Mouse (Mus musculus) liver, postnatal 0 days (tissue): ENCODE results near the gene Exosc10. TPM values are rescaled to one million over a fixed set of nuclear protein-coding genes. Genes with fewer than 3 reads are reported as not detected.

ENCODE experiments used
- ATAC-seq: fragments of 200-750 bp; cut with Nextera tagmentation; 2 replicates; pipeline ENCODE4 v1.8.0; 2017; ENCODE audit warnings: mild to moderate bottlenecking, moderate library complexity
- DNase-seq: peaks from one replicate; pipeline ENCODE4 v3.0.0-alpha.2; 2016
- H3K27ac ChIP-seq: fragments of 300-500 bp; sonication (generic); 2 replicates; pipeline ENCODE4 v1.5.1; 2014; ENCODE audit warnings: antibody characterized with exemption, moderate library complexity, mild to moderate bottlenecking, low read depth
- H3K27me3 ChIP-seq: fragments of 300-500 bp; sonication (generic); 2 replicates; pipeline ENCODE4 v1.6.1; 2014; ENCODE audit warnings: low read length, control low read depth, mixed read lengths; ENCODE audit not compliant: insufficient read depth
- H3K36me3 ChIP-seq: fragments of 300-500 bp; sonication (generic); replicated peaks from 2 replicates; pipeline ENCODE4 v1.6.1; 2014; ENCODE audit warnings: mild to moderate bottlenecking, control low read depth, low read length, moderate library complexity, mixed read lengths; ENCODE audit not compliant: insufficient read depth
- H3K4me1 ChIP-seq: fragments of 300-500 bp; sonication (generic); 2 replicates; pipeline ENCODE4 v1.6.1; 2014; ENCODE audit warnings: antibody characterized with exemption, mild to moderate bottlenecking, control low read depth; ENCODE audit not compliant: insufficient read depth
- H3K4me2 ChIP-seq: fragments of 300-500 bp; sonication (generic); 2 replicates; pipeline ENCODE4 v1.6.1; 2014; ENCODE audit warnings: low read depth, mild to moderate bottlenecking, low read length, moderate library complexity, mixed read lengths
- H3K4me3 ChIP-seq: fragments of 300-500 bp; sonication (generic); 2 replicates; pipeline ENCODE4 v1.5.1; 2014; ENCODE audit warnings: low read depth, low read length
- H3K9ac ChIP-seq: fragments of 300-500 bp; sonication (generic); replicated peaks from 2 replicates; pipeline ENCODE4 v1.6.1; 2014; ENCODE audit warnings: mild to moderate bottlenecking, moderate library complexity
- H3K9me3 ChIP-seq: fragments of 300-500 bp; sonication (generic); 2 replicates; pipeline ENCODE4 v1.6.1; 2016; ENCODE audit warnings: mild to moderate bottlenecking, control low read depth, low read length, mixed read lengths
- CTCF ChIP-seq: sonication (generic); IDR thresholded peaks from 2 replicates; pipeline ENCODE4 v1.5.1; 2016; ENCODE audit warnings: antibody characterized with exemption, low read depth
- EP300 ChIP-seq: IDR thresholded peaks from 2 replicates; pipeline ENCODE4 v1.6.1; 2016; ENCODE audit warnings: antibody characterized with exemption, low read depth, mild to moderate bottlenecking
- WGBS: fragments of 180-500 bp; shearing (Covaris S2); extraction: QIAGEN DNeasy Blood & Tissue Kit; methylation state at CpG from one replicate; pipeline ENCODE4 v1.1.7; 2014; ENCODE audit not compliant: insufficient replicate concordance; 5-methylcytosine and 5-hydroxymethylcytosine counted together
- polyA plus RNA-seq: library from polyadenylated mRNA; unstranded; fragments of >200 nt; fragmentation: Nextera tagmentation; extraction: Ambion mirVana; gene quantifications from 2 replicates; pipeline ENCODE4 v1.2.1, GENCODE M21; 2015

Gene Exosc10
- polyA plus RNA-seq, 1 experiment from 2014 or later: 17.5 TPM

DNA sequence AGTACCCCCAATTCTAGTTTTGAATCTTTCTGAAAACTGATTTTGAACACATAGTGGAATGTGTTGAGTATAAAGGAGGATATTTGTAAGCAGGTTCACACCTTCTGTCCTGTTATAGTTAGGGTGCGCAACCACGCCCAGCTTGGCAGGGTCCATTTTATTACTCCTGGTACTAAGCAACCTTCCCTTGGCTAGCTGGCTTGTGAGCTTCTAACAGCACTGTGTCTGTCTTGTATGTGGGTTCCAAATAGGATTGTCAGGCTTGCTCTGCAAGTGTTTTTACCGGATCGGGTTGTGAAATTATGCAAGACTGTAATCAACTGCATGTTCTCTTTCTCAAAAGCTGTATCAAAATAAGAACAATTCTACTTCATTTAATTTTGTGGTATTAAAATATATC is 64.3 kb downstream of the Exosc10 start:
- ATAC-seq: no peak
- H3K36me3 ChIP-seq: peaks cover 70% of the 10 kb centered on the region
- DNase-seq: no peak

DNA sequence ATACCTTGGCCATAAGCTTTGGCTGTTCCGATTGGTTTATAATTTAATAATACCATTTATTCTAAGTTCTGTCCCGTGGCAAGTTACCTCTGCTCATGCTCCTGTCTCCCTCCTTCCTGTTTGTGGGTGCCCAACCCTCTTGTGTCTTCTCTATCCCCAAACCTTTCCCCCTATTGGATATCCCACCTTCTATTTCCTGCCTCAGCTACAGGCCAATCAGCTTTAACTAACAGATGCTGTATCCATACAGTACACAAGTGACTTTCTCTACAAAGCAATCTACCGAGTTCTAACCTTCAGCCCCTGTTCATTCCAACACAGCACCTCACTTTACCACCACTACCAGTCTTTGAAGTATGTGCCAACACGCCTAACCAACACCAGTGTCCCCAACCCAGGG is 65.4 kb downstream of the Exosc10 start:
- no peak overlapping the region for H3K9ac ChIP-seq
- DNase-seq (no peak), ATAC-seq (no peak)
- H3K27ac ChIP-seq: no peak overlapping the region
- 76% methylated on average over 4 of the region's 4 CpGs for WGBS
- H3K4me3 ChIP-seq: no peak overlapping the region
- H3K4me2 ChIP-seq: 0 out of 2 replicates have a peak overlapping the region, but pooled peaks have one; percentile 82
- peaks cover 64% of the 10 kb centered on the region for H3K36me3 ChIP-seq
- peaks cover 24% of the 10 kb centered on the region for H3K4me1 ChIP-seq
- H3K9me3 ChIP-seq: no peaks in the 10 kb centered on the region
- no peaks in the 10 kb centered on the region for H3K27me3 ChIP-seq
- no peak for TF ChIP-seq EP300
- TF ChIP-seq CTCF: no peak

More for the DNA sequence above, 64.3 kb downstream of the Exosc10 start:
- H3K27ac ChIP-seq: no peak overlapping the region
- no peaks in the 10 kb centered on the region for H3K27me3 ChIP-seq
- no peak overlapping the region for H3K4me2 ChIP-seq
- H3K4me3 ChIP-seq: no peak overlapping the region
- H3K4me1 ChIP-seq: peaks cover 27% of the 10 kb centered on the region
- no peak for TF ChIP-seq EP300
- TF ChIP-seq CTCF: no peak
- 88% methylated on average over 4 of the region's 4 CpGs for WGBS
- no peak overlapping the region for H3K9ac ChIP-seq
- no peaks in the 10 kb centered on the region for H3K9me3 ChIP-seq

DNA sequence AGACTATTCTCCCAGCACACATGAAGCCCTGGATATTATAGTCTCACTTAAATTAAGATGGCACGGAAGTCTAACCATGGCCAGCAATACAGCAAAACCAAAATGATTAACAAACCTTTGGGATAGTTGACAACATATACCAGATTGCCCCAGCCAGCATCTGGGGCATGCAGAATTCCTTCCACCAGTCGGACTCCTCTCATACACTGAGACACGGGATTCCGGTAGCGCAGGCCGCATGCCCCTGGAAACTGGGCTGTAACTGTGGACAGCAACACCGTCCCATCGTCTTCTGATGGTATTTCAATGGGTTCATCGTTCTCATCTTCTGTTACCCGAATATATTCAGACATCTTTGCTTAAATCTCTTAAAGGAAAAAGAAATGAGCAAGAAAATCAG is 66.8 kb downstream of the Exosc10 start:
- no peaks in the 10 kb centered on the region for H3K9me3 ChIP-seq
- ATAC-seq: no peak
- H3K4me2 ChIP-seq: peak overlapping the region; percentile 82
- no peak for DNase-seq
- peaks cover 50% of the 10 kb centered on the region for H3K36me3 ChIP-seq
- TF ChIP-seq EP300: no peak
- TF ChIP-seq CTCF: no peak
- H3K4me1 ChIP-seq: peaks cover 17% of the 10 kb centered on the region
- H3K9ac ChIP-seq: no peak overlapping the region; the same call in 1 of the 2 replicates
- peak overlapping the region; percentile 87 for H3K4me3 ChIP-seq
- no peaks in the 10 kb centered on the region for H3K27me3 ChIP-seq
- no peak overlapping the region for H3K27ac ChIP-seq
- WGBS: 84% methylated on average over 10 of the region's 10 CpGs

DNA sequence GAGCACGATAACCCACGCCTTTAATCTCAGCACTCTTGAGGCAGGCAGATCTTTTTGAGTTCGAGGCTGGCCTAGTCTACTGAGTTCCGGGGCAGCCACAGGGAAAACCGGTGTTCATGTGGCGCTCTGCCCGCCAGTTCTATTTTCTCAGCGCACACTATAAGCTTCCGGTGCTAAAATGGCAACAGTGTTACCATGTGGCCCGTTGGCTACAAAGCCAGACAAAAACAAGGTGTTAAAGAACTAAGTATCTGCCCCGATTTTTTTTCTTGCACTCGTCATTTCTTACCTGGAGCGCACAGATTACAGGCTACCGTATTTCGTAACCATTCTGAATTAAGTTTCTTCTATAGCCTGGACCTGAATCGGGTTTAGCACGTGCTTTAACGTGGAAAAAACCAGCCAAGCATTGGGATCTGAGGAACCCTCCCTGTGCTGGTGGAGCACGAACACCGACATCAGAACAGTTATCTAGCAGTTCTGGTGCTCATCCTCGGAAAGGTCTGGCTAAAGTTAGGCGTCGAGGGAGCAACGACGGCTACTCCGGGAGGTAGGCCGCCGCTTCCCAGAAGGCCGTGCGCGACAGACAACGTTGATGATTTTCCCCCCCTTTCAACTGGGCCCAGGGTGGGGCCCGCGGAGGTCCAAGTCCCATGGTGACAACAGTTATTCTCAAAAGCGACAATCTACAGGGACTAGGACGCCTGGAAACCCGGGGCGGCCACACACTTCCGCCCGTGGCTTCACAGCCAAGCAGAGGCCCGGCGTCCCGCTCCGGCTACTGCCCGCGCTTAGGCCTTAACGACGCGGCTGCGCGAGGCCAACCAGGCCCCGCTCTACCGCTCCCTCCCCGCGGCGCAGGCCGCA is 67.8 kb downstream of the Exosc10 start:
- peak; percentile 67 for ATAC-seq
- under 1% methylated on average over 53 of the region's 57 CpGs for WGBS
- Histone ChIP-seq H3K27me3 (no peaks in the 10 kb centered on the region), H3K4me2 (peak overlapping the region; percentile 82), H3K36me3 (peaks cover 42% of the 10 kb centered on the region), H3K9me3 (no peaks in the 10 kb centered on the region), H3K9ac (peak overlapping the region; percentile 99), H3K4me1 (peaks cover 14% of the 10 kb centered on the region), H3K4me3 (peak overlapping the region; percentile 87), H3K27ac (peak overlapping the region; percentile 99)
- TF ChIP-seq EP300: no peak
- peak; percentile 79 for DNase-seq

DNA sequence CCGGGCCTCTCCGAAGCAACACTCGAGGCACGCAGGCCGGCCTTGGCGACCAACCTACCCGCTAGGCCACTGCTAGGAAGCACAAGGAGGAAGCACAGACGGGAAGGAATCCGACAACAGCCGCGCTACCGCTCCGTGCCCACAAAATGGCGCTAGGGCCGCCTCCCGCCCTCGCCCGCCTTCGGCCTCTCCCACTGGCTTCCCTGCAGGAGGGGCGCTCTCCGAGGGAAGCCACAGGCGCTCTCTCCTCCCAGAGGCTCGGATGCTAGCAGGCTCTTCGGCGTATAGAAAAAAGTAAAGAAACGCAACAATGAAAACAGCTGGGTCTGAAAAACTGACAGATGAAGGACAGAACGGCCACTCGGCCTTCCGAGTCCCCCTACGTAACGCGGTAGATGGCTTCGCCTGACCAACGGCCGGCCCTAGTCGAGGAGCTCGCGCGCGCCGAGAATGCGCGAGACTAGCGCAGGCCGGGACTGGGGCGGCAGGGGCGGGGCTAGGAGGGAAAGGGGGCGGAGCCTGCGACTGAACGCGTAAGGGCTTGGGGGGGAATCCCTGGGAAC is 68.5 kb downstream of the Exosc10 start, which contains the start of gene Tardbp:
Tardbp (minus strand) TSS at position 397 of the 563 bp plus-strand sequence.
- whole genome bisulfite sequencing: under 1% methylated on average over 42 of the region's 51 CpGs
- Histone ChIP-seq H3K9ac (peak within 1 kb of the TSS; percentile 99), H3K4me3 (peak within 1 kb of the TSS; percentile 87), H3K9me3 (no peaks in the 10 kb centered on the region), H3K27ac (peak within 1 kb of the TSS; percentile 99), H3K4me2 (peak within 1 kb of the TSS; percentile 82), H3K27me3 (no peaks in the 10 kb centered on the region), H3K36me3 (peaks cover 35% of the 10 kb centered on the region), H3K4me1 (peaks cover 9% of the 10 kb centered on the region)
- ATAC-seq: peak; percentile 94
- peak; percentile 86 for TF ChIP-seq EP300
- peak; percentile 25 for TF ChIP-seq CTCF
- DNase-seq: peak; percentile 97

DNA sequence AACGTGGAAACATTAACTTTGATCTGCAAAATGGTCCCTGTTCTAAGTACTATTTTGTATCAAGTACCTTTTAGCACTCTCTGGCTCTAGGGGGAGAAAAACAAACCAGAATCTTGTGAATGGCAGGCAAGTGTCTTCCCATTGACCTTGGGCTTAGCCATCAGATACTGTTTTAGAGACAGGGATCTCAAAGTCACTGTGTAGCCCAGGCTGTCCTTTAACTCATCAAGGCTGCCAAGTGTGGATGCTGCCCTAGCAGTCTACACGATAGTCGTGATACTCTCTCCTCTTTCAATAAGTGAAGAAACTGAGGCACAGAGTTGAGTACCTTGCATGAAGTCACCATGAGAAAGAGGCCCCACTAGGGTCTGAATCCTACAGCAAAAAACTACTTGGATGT is 69.0 kb downstream of the Exosc10 start:
- no peak for ATAC-seq
- H3K36me3 ChIP-seq: peaks cover 30% of the 10 kb centered on the region
- no peak for DNase-seq
- H3K9me3 ChIP-seq: no peaks in the 10 kb centered on the region
- peak overlapping the region; percentile 99; the same call in 1 of the 2 replicates for H3K9ac ChIP-seq
- TF ChIP-seq CTCF: 0 out of 2 replicates have a peak, but pooled peaks have one; percentile 2
- TF ChIP-seq EP300: no peak
- H3K4me1 ChIP-seq: peaks cover 9% of the 10 kb centered on the region
- no peaks in the 10 kb centered on the region for H3K27me3 ChIP-seq
- 0 out of 2 replicates have a peak overlapping the region, but pooled peaks have one; percentile 99 for H3K27ac ChIP-seq
- WGBS: 62% methylated on average over 3 of the region's 3 CpGs
- H3K4me2 ChIP-seq: peak overlapping the region; percentile 82
- H3K4me3 ChIP-seq: peak overlapping the region; percentile 87

Other genes with a start within 250 kb of the Exosc10 start
- gene Ubiad1, start 113.7 kb upstream of the Exosc10 start, polyA plus RNA-seq: 10.2 and 10.5 TPM in 2 replicates
- 12.3 and 13.0 TPM in 2 replicates for gene Mtor, start 109.8 kb upstream of the Exosc10 start, polyA plus RNA-seq
- 1.3 TPM in 2 replicates for gene Angptl7, start 58.0 kb upstream of the Exosc10 start, polyA plus RNA-seq
- gene Srm, start 33.1 kb downstream of the Exosc10 start, polyA plus RNA-seq: 71.2 and 75.2 TPM in 2 replicates
- gene Masp2, start 44.1 kb downstream of the Exosc10 start, polyA plus RNA-seq: 109 and 112 TPM in 2 replicates
- 73.4 and 76.7 TPM in 2 replicates for gene Tardbp, start 68.6 kb downstream of the Exosc10 start, polyA plus RNA-seq
- gene Gm572, start 84.9 kb downstream of the Exosc10 start, polyA plus RNA-seq: not detected in 2 replicates
- 0.43 and 0.65 TPM in 2 replicates for gene Casz1, start 246.0 kb downstream of the Exosc10 start, polyA plus RNA-seq